Mouse (Mus musculus): ENCODE measurements around the gene Wdtc1.

DNA sequence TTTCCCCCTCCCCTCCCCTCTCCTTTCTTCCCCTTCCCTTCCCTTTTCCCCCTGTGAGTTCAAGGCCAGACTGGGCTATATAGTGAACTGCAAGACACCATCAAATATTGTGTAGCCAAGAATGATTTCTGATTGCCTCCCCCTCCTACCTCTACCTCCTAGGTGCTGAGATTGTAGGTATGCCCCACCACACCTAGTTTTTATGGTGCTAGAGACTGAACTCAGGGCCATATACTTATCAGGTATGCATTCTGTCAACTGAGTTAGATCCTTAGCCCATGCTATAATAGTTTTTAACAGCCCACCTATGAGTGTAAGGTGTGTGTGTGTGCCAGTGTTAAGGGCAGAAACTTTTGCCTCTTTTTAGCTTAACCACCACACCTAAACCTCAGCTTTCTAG is 33.8 kb upstream of the Wdtc1 start:
- TF ChIP-seq CTCF (IDR thresholded peaks at IDR 0.05; ENCODE audit: low read depth) (no peak), EP300 (IDR thresholded peaks at IDR 0.05; ENCODE audit: low read depth) (no peak)

Data from heart, postnatal 0 days (tissue).